8 mouse cellular contexts compared by ENCODE assay signal in the genomic region with DNA sequence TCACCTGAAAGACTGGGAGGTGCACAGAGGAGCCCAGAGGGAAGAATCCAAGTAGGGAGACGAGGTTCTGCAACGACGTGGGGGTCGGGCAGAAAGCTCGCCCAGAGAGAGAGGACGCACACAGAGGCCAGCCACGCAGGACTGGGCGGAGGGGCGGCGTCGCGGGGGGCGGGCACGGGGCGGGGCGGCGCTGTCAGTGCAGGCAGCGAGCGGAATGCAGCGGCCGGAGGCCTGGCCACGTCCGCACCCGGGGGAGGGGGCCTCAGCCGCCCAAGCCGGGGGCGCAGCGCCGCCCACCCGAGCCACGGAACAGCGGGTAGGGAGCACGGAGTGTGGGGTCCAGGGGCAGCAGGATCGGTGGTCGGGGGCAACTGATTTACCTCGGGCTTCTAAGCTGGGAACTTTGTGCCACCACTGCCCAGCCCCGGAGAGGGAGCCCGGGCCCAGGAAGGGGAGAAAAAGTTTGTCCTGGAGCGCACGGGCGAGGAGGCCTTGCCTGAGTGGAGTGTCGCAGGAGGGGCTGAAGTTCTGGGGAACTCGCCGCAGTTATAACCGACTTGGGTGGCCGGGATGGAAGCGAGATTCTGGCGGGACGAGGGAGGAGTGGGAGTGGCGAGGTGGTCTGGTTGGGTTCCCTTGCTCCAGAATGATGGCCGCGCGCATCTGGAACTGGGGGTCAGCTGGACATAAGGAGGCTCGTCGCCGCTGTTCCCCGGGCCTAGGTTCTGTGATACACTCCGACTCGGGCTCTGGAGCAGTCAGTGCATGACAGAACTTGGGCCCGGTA. TPM values are rescaled to one million over a fixed set of nuclear protein-coding genes. Genes with fewer than 3 reads are reported as not detected.
DNase-seq lines count a peak whose midpoint lies in the region; ATAC-seq and TF ChIP-seq lines count a peak whose summit lies in the region.

A gene (plus strand): TSS at position 190 of the 787 bp plus-strand sequence.

- no peak for TF ChIP-seq EP300 in liver, postnatal 0 days (IDR thresholded peaks at IDR 0.05; ENCODE audit: low read depth)

- no peaks in the 10 kb centered on the region for H3K9me3 ChIP-seq in intestine, embryonic 15.5 days
- no peaks in the 10 kb centered on the region for H3K9me3 ChIP-seq in liver, postnatal 0 days (ENCODE audit: low read length)

- H3K27ac ChIP-seq in intestine, embryonic 15.5 days: 0 out of 2 replicates have a peak within 1 kb of the TSS, but pooled peaks have one; percentile 44
- no peak within 1 kb of the TSS for H3K27ac ChIP-seq in liver, postnatal 0 days (ENCODE audit: low read depth)
- H3K27ac ChIP-seq in olfactory bulb, adult 2 months (ENCODE audit: insufficient read depth, low read depth, low read length): no peak within 1 kb of the TSS

- H3K27me3 ChIP-seq in intestine, embryonic 15.5 days (replicated peaks): no peaks in the 10 kb centered on the region
- peaks cover 4% of the 10 kb centered on the region; the same call in 1 of the 2 replicates for H3K27me3 ChIP-seq in liver, postnatal 0 days (ENCODE audit: insufficient read depth, low read length)

- no peak for TF ChIP-seq CTCF in brain, embryonic 14.5 days (IDR thresholded peaks at IDR 0.05; ENCODE audit: borderline replicate concordance, extremely low read depth, insufficient read depth, insufficient read length)
- TF ChIP-seq CTCF in liver, postnatal 0 days (IDR thresholded peaks at IDR 0.05; ENCODE audit: low read depth): no peak
- no peak for TF ChIP-seq CTCF in olfactory bulb, adult 2 months (IDR thresholded peaks at IDR 0.05; ENCODE audit: insufficient read depth, low read depth, low read length)

- H3K9ac ChIP-seq in intestine, embryonic 15.5 days: peak within 1 kb of the TSS; percentile 69
- peak within 1 kb of the TSS; percentile 65 for H3K9ac ChIP-seq in liver, postnatal 0 days (replicated peaks)

- 1% methylated on average over 58 of the region's 60 CpGs for WGBS in intestine, embryonic 15.5 days
- 2% methylated on average over 48 of the region's 60 CpGs for WGBS in liver, postnatal 0 days (ENCODE audit: insufficient replicate concordance)
- 3% methylated on average over 49 of the region's 60 CpGs for WGBS in olfactory bulb, adult 2 months

- H3K4me3 ChIP-seq in intestine, embryonic 15.5 days (replicated peaks): peak within 1 kb of the TSS; percentile 51
- H3K4me3 ChIP-seq in liver, postnatal 0 days (ENCODE audit: low read depth, low read length): peak within 1 kb of the TSS; percentile 60
- H3K4me3 ChIP-seq in olfactory bulb, adult 2 months (ENCODE audit: insufficient read depth, low read depth, low read length): peak within 1 kb of the TSS; percentile 37

- H3K4me1 ChIP-seq in intestine, embryonic 15.5 days (replicated peaks): peaks cover 8% of the 10 kb centered on the region
- H3K4me1 ChIP-seq in liver, postnatal 0 days (ENCODE audit: insufficient read depth): peaks cover 9% of the 10 kb centered on the region
- peaks cover 9% of the 10 kb centered on the region for H3K4me1 ChIP-seq in olfactory bulb, adult 2 months (ENCODE audit: control insufficient read depth, insufficient read depth, low read length)

- no peaks in the 10 kb centered on the region for H3K36me3 ChIP-seq in intestine, embryonic 15.5 days
- no peaks in the 10 kb centered on the region for H3K36me3 ChIP-seq in liver, postnatal 0 days (replicated peaks; ENCODE audit: insufficient read depth, low read length)

- peak within 1 kb of the TSS; percentile 87 for H3K4me2 ChIP-seq in intestine, embryonic 15.5 days (replicated peaks)
- H3K4me2 ChIP-seq in liver, postnatal 0 days (ENCODE audit: low read depth, low read length): peak within 1 kb of the TSS; percentile 84

- TF ChIP-seq POLR2A in brain, embryonic 14.5 days (IDR thresholded peaks at IDR 0.05; ENCODE audit: borderline replicate concordance, extremely low read depth, insufficient read depth, insufficient read length, poor library complexity, severe bottlenecking): no peak
- TF ChIP-seq POLR2A in olfactory bulb, adult 2 months (IDR thresholded peaks at IDR 0.05; ENCODE audit: insufficient read depth, low read depth, low read length): no peak

- ATAC-seq in intestine, embryonic 15.5 days: peak; percentile 92
- ATAC-seq in liver, postnatal 0 days: peak; percentile 79; the same call in 1 of the 2 replicates
- no peak for ATAC-seq in inflammation-experienced regulatory T-cells, adult 6 months

- DNase-seq in Muller cell, postnatal 12 days (ENCODE audit: inconsistent ontology term): peak; percentile 58
- DNase-seq in brain, embryonic 14.5 days (ENCODE audit: low read depth): peak; percentile 23
- peak; percentile 62 to 71 for DNase-seq in gastrocnemius, postnatal 4 days (ENCODE audit: low spot score in 2 of 2)
- DNase-seq in liver, postnatal 0 days: peak; percentile 70
- no peak for DNase-seq in cerebellum, adult 11 months

RNA-seq across cellular contexts. Expression of the gene that starts here (rescaled TPM):
- polyA plus RNA-seq in brain, embryonic 14.5 days (2012; rRNA removed): 9.3 and 15.8 TPM in 2 replicates
- total RNA-seq in gastrocnemius, postnatal 4 days (2021): 10 to 100 TPM; 71.4 to 77.1 TPM
- 93.5 and 94.6 TPM in 2 replicates for polyA plus RNA-seq in intestine, embryonic 15.5 days (2015; fragmentation: Nextera tagmentation; extraction: Ambion mirVana)
- polyA plus RNA-seq in liver, postnatal 0 days (2015; fragmentation: Nextera tagmentation; extraction: Ambion mirVana): 51.0 and 55.5 TPM in 2 replicates
- not detected in 2 replicates for polyA plus RNA-seq in olfactory bulb, adult 2 months (2012; ENCODE audit: insufficient read depth, insufficient read length, low replicate concordance, missing spikeins)
- polyA plus RNA-seq in inflammation-experienced regulatory T-cells, adult 6 months (2017; shearing (Covaris generic)): not detected
